Mouse (Mus musculus) Muller cell, postnatal 12 days (primary cell): ENCODE measurements around the gene Sf3a3.

Experiments
- DNase-seq: peaks from one replicate; pipeline ENCODE4 v3.0.0-alpha.2; 2015; ENCODE audit errors: inconsistent ontology term

Sf3a3 gene

GRCm38 (mm10) chr4:124714545-124715481 is at the start of gene Sf3a3:
TSS of gene Sf3a3 (plus strand) at chr4:124714776.
- DNase-seq: peak; percentile 94

GRCm38 (mm10) chr4:124667476-124668033 is 47.0 kb upstream of the Sf3a3 start:
- no peak for DNase-seq

- DNase-seq: no peak
Measured at GRCm38 (mm10) chr4:124668078-124668477, 46.5 kb upstream of the Sf3a3 start.

GRCm38 (mm10) chr4:124670232-124670631 is 44.3 kb upstream of the Sf3a3 start:
- DNase-seq: peak; percentile 41

- DNase-seq: no peak
Measured at GRCm38 (mm10) chr4:124671583-124671982, 43.0 kb upstream of the Sf3a3 start.

GRCm38 (mm10) chr4:124672347-124673320 is 41.9 kb upstream of the Sf3a3 start:
- peak; percentile 64 for DNase-seq

- no peak for DNase-seq
Measured at GRCm38 (mm10) chr4:124674334-124675032, 40.1 kb upstream of the Sf3a3 start.

- peak; percentile 61 for DNase-seq
Measured at GRCm38 (mm10) chr4:124675037-124675436, 39.5 kb upstream of the Sf3a3 start.

- no peak for DNase-seq
Measured at GRCm38 (mm10) chr4:124675958-124676357, 38.6 kb upstream of the Sf3a3 start.

- DNase-seq: no peak
Measured at GRCm38 (mm10) chr4:124682270-124682669, 32.3 kb upstream of the Sf3a3 start.

GRCm38 (mm10) chr4:124683474-124683873 is 31.1 kb upstream of the Sf3a3 start:
- no peak for DNase-seq

- DNase-seq: no peak
Measured at GRCm38 (mm10) chr4:124685004-124685403, 29.6 kb upstream of the Sf3a3 start.

- DNase-seq: no peak
Measured at GRCm38 (mm10) chr4:124685453-124685852, 29.1 kb upstream of the Sf3a3 start.

GRCm38 (mm10) chr4:124685897-124686402 is 28.6 kb upstream of the Sf3a3 start:
- DNase-seq: no peak

GRCm38 (mm10) chr4:124691455-124691854 is 23.1 kb upstream of the Sf3a3 start:
- DNase-seq: no peak

- no peak for DNase-seq
Measured at GRCm38 (mm10) chr4:124692416-124692861, 22.1 kb upstream of the Sf3a3 start.

- peak; percentile 90 for DNase-seq
Measured at GRCm38 (mm10) chr4:124693135-124693894, 21.3 kb upstream of the Sf3a3 start, which contains the start of gene Utp11. TSS of gene Utp11 (minus strand) at chr4:124693600.

GRCm38 (mm10) chr4:124694572-124694971 is 20.0 kb upstream of the Sf3a3 start:
- no peak for DNase-seq

GRCm38 (mm10) chr4:124695786-124696516 is 18.6 kb upstream of the Sf3a3 start:
- no peak for DNase-seq
